Mouse (Mus musculus): ENCODE data around the gene Samd13. TPM values are rescaled to one million over a fixed set of nuclear protein-coding genes. Genes with fewer than 3 reads are reported as not detected.

Gene Samd13
- total RNA-seq (2014; fragmentation: Nextera tagmentation) (not detected in 2 replicates), total RNA-seq (2017) (1.8 and 2.1 TPM in 2 replicates), polyA plus RNA-seq (2012) (0.09 and 0.10 TPM in 2 replicates)

- Histone ChIP-seq H3K4me1 (ENCODE audit: insufficient read depth, low read depth, low read length) (peaks cover 58% of the 10 kb centered on the region), H3K27me3 (ENCODE audit: insufficient read depth, low read length) (no peaks in the 10 kb centered on the region), H3K9me3 (replicated peaks) (0 out of 2 replicates have a peak, but pooled peaks cover 3% of the 10 kb centered on the region), H3K4me3 (ENCODE audit: low read depth, low read length) (peak within 1 kb of the TSS; percentile 42; the same call in 1 of the 2 replicates), H3K36me3 (replicated peaks) (peaks cover 7% of the 10 kb centered on the region)
- DNase-seq (ENCODE audit: low spot score): no peak
- TF ChIP-seq POLR2AphosphoS5 (IDR thresholded peaks at IDR 0.05; ENCODE audit: insufficient replicate concordance, low read depth, low read length): no peak
- no peak for TF ChIP-seq TAL1 (conservative IDR thresholded peaks at IDR 0.05; ENCODE audit: low read depth, low read length)
- TF ChIP-seq CTCF (IDR thresholded peaks at IDR 0.05; ENCODE audit: low read depth, low read length): no peak
- TF ChIP-seq GATA1 (IDR thresholded peaks at IDR 0.05; ENCODE audit: borderline replicate concordance, low read length): no peak
- no peak for TF ChIP-seq GATA2 (IDR thresholded peaks at IDR 0.05; ENCODE audit: borderline replicate concordance, low read depth, low read length)
- ATAC-seq (ENCODE audit: extremely low read depth, insufficient number of reproducible peaks, low FRiP score, poor library complexity, severe bottlenecking): no peak
These were observed at the start of gene Samd13 for GRCm38 (mm10) chr3:146684811-146685675. Samd13 (minus strand) TSS chr3:146685592.

- ATAC-seq (ENCODE audit: extremely low read depth, insufficient number of reproducible peaks, low FRiP score, poor library complexity, severe bottlenecking) (no peak), DNase-seq (ENCODE audit: low spot score) (no peak)
- Histone ChIP-seq H3K4me1 (ENCODE audit: insufficient read depth, low read depth, low read length) (peaks cover 12% of the 10 kb centered on the region), H3K4me3 (ENCODE audit: low read depth, low read length) (no peak overlapping the region), H3K9me3 (replicated peaks) (no peaks in the 10 kb centered on the region), H3K36me3 (replicated peaks) (peaks cover 67% of the 10 kb centered on the region), H3K27me3 (ENCODE audit: insufficient read depth, low read length) (no peaks in the 10 kb centered on the region)
- TF ChIP-seq GATA2 (IDR thresholded peaks at IDR 0.05; ENCODE audit: borderline replicate concordance, low read depth, low read length): no peak
- no peak for TF ChIP-seq POLR2AphosphoS5 (IDR thresholded peaks at IDR 0.05; ENCODE audit: insufficient replicate concordance, low read depth, low read length)
- TF ChIP-seq GATA1 (IDR thresholded peaks at IDR 0.05; ENCODE audit: borderline replicate concordance, low read length): no peak
- no peak for TF ChIP-seq CTCF (IDR thresholded peaks at IDR 0.05; ENCODE audit: low read depth, low read length)
- no peak for TF ChIP-seq TAL1 (conservative IDR thresholded peaks at IDR 0.05; ENCODE audit: low read depth, low read length)
These were observed 46.1 kb upstream of the Samd13 start for GRCm38 (mm10) chr3:146731499-146731898.

- no peak for ATAC-seq (ENCODE audit: extremely low read depth, insufficient number of reproducible peaks, low FRiP score, poor library complexity, severe bottlenecking)
- H3K36me3 ChIP-seq (replicated peaks): peaks cover 21% of the 10 kb centered on the region
- H3K4me1 ChIP-seq (ENCODE audit: insufficient read depth, low read depth, low read length): peaks cover 7% of the 10 kb centered on the region; the same call in 1 of the 2 replicates
- TF ChIP-seq TAL1 (conservative IDR thresholded peaks at IDR 0.05; ENCODE audit: low read depth, low read length) (no peak), CTCF (IDR thresholded peaks at IDR 0.05; ENCODE audit: low read depth, low read length) (no peak), GATA2 (IDR thresholded peaks at IDR 0.05; ENCODE audit: borderline replicate concordance, low read depth, low read length) (no peak), POLR2AphosphoS5 (IDR thresholded peaks at IDR 0.05; ENCODE audit: insufficient replicate concordance, low read depth, low read length) (no peak), GATA1 (IDR thresholded peaks at IDR 0.05; ENCODE audit: borderline replicate concordance, low read length) (no peak)
- H3K4me3 ChIP-seq (ENCODE audit: low read depth, low read length): no peak overlapping the region
- DNase-seq (ENCODE audit: low spot score): no peak
- H3K9me3 ChIP-seq (replicated peaks): no peaks in the 10 kb centered on the region
- H3K27me3 ChIP-seq (ENCODE audit: insufficient read depth, low read length): 0 out of 2 replicates have a peak, but pooled peaks cover 3% of the 10 kb centered on the region
These were observed 37.6 kb upstream of the Samd13 start for GRCm38 (mm10) chr3:146723037-146723436.

GRCm38 (mm10) chr3:146719696-146720095, 34.3 kb upstream of the Samd13 start:
- ATAC-seq (ENCODE audit: extremely low read depth, insufficient number of reproducible peaks, low FRiP score, poor library complexity, severe bottlenecking) (no peak), DNase-seq (ENCODE audit: low spot score) (no peak)
- Histone ChIP-seq H3K4me3 (ENCODE audit: low read depth, low read length) (no peak overlapping the region), H3K4me1 (ENCODE audit: insufficient read depth, low read depth, low read length) (peaks cover 9% of the 10 kb centered on the region), H3K36me3 (replicated peaks) (peaks cover 6% of the 10 kb centered on the region), H3K27me3 (ENCODE audit: insufficient read depth, low read length) (peaks cover 9% of the 10 kb centered on the region; the same call in 1 of the 2 replicates), H3K9me3 (replicated peaks) (no peaks in the 10 kb centered on the region)
- TF ChIP-seq CTCF (IDR thresholded peaks at IDR 0.05; ENCODE audit: low read depth, low read length) (no peak), POLR2AphosphoS5 (IDR thresholded peaks at IDR 0.05; ENCODE audit: insufficient replicate concordance, low read depth, low read length) (no peak), TAL1 (conservative IDR thresholded peaks at IDR 0.05; ENCODE audit: low read depth, low read length) (no peak), GATA2 (IDR thresholded peaks at IDR 0.05; ENCODE audit: borderline replicate concordance, low read depth, low read length) (no peak), GATA1 (IDR thresholded peaks at IDR 0.05; ENCODE audit: borderline replicate concordance, low read length) (no peak)

- Histone ChIP-seq H3K4me3 (ENCODE audit: low read depth, low read length) (no peak overlapping the region), H3K27me3 (ENCODE audit: insufficient read depth, low read length) (peaks cover 9% of the 10 kb centered on the region; the same call in 1 of the 2 replicates), H3K4me1 (ENCODE audit: insufficient read depth, low read depth, low read length) (peaks cover 9% of the 10 kb centered on the region), H3K36me3 (replicated peaks) (no peaks in the 10 kb centered on the region), H3K9me3 (replicated peaks) (no peaks in the 10 kb centered on the region)
- no peak for DNase-seq (ENCODE audit: low spot score)
- ATAC-seq (ENCODE audit: extremely low read depth, insufficient number of reproducible peaks, low FRiP score, poor library complexity, severe bottlenecking): no peak
- TF ChIP-seq TAL1 (conservative IDR thresholded peaks at IDR 0.05; ENCODE audit: low read depth, low read length): no peak
- no peak for TF ChIP-seq GATA1 (IDR thresholded peaks at IDR 0.05; ENCODE audit: borderline replicate concordance, low read length)
- TF ChIP-seq POLR2AphosphoS5 (IDR thresholded peaks at IDR 0.05; ENCODE audit: insufficient replicate concordance, low read depth, low read length): no peak
- no peak for TF ChIP-seq CTCF (IDR thresholded peaks at IDR 0.05; ENCODE audit: low read depth, low read length)
- no peak for TF ChIP-seq GATA2 (IDR thresholded peaks at IDR 0.05; ENCODE audit: borderline replicate concordance, low read depth, low read length)
These were observed 32.9 kb upstream of the Samd13 start for GRCm38 (mm10) chr3:146718251-146718650.

GRCm38 (mm10) chr3:146712305-146712704, 26.9 kb upstream of the Samd13 start:
- DNase-seq (ENCODE audit: low spot score) (no peak), ATAC-seq (ENCODE audit: extremely low read depth, insufficient number of reproducible peaks, low FRiP score, poor library complexity, severe bottlenecking) (no peak)
- H3K27me3 ChIP-seq (ENCODE audit: insufficient read depth, low read length): peaks cover 11% of the 10 kb centered on the region
- no peak overlapping the region for H3K4me3 ChIP-seq (ENCODE audit: low read depth, low read length)
- no peaks in the 10 kb centered on the region for H3K36me3 ChIP-seq (replicated peaks)
- H3K9me3 ChIP-seq (replicated peaks): no peaks in the 10 kb centered on the region
- TF ChIP-seq CTCF (IDR thresholded peaks at IDR 0.05; ENCODE audit: low read depth, low read length): no peak
- TF ChIP-seq GATA2 (IDR thresholded peaks at IDR 0.05; ENCODE audit: borderline replicate concordance, low read depth, low read length): no peak
- TF ChIP-seq TAL1 (conservative IDR thresholded peaks at IDR 0.05; ENCODE audit: low read depth, low read length): no peak
- no peak for TF ChIP-seq GATA1 (IDR thresholded peaks at IDR 0.05; ENCODE audit: borderline replicate concordance, low read length)
- TF ChIP-seq POLR2AphosphoS5 (IDR thresholded peaks at IDR 0.05; ENCODE audit: insufficient replicate concordance, low read depth, low read length): no peak
- H3K4me1 ChIP-seq (ENCODE audit: insufficient read depth, low read depth, low read length): peaks cover 14% of the 10 kb centered on the region

Data from G1E (cell line).